Mouse (Mus musculus) lung, adult 2 months (tissue): ENCODE results near the gene Nme9.

Experiments
- CTCF ChIP-seq: fragments of 200-500 bp; IDR thresholded peaks from 2 replicates; pipeline ENCODE4 v1.5.1; 2011; ENCODE audit warnings: mild to moderate bottlenecking, low read length, control low read depth; ENCODE audit not compliant: insufficient read depth
- POLR2A ChIP-seq: fragments of 200-500 bp; IDR thresholded peaks from 2 replicates; pipeline ENCODE4 v1.6.1; 2011; ENCODE audit warnings: low read depth, mild to moderate bottlenecking, control low read depth, low read length, borderline replicate concordance; ENCODE audit errors: extremely low read depth

GRCm38 (mm10) chr9:99480764-99481163 lies 29.5 kb downstream of the Nme9 start:
- no peak for TF ChIP-seq POLR2A
- TF ChIP-seq CTCF: no peak
